Mouse (Mus musculus) erythroblast, embryonic 14.5 days (primary cell): Measurements from ENCODE around the gene Tmx2. TPM values are rescaled to one million over a fixed set of nuclear protein-coding genes. Genes with fewer than 3 reads are reported as not detected.

Source experiments
- H3K27me3 ChIP-seq: 2 replicates; pipeline ENCODE4 v1.6.1; 2012; ENCODE audit warnings: inconsistent platforms; ENCODE audit not compliant: control insufficient read depth
- H3K36me3 ChIP-seq: 2 replicates; pipeline ENCODE4 v1.6.1; 2012; ENCODE audit warnings: mild to moderate bottlenecking, inconsistent platforms; ENCODE audit not compliant: control insufficient read depth
- H3K4me1 ChIP-seq: 2 replicates; pipeline ENCODE4 v1.6.1; 2012; ENCODE audit warnings: inconsistent platforms; ENCODE audit not compliant: control insufficient read depth
- H3K4me3 ChIP-seq: replicated peaks from 2 replicates; pipeline ENCODE3; 2012; ENCODE audit warnings: moderate library complexity, mild to moderate bottlenecking, inconsistent platforms
- H3K9me3 ChIP-seq: 2 replicates; pipeline ENCODE4 v1.6.1; 2012; ENCODE audit warnings: low read length, inconsistent platforms, mixed read lengths; ENCODE audit not compliant: control insufficient read depth
- GATA1 ChIP-seq: IDR thresholded peaks from 2 replicates; pipeline ENCODE4 v1.6.1; 2012; ENCODE audit warnings: low read length, inconsistent platforms, mixed read lengths
- TAL1 ChIP-seq: IDR thresholded peaks from 3 replicates; pipeline ENCODE4 v1.6.1; 2012; ENCODE audit warnings: low read length, inconsistent platforms, mixed read lengths
- polyA plus RNA-seq: library from polyadenylated mRNA; stranded (reverse); fragments of >175 nt; gene quantifications from 2 replicates; pipeline ENCODE4 v1.2.3, GENCODE M21; 2012

The Tmx2 gene
- polyA plus RNA-seq, 1 experiment = 0.83 TPM

DNA sequence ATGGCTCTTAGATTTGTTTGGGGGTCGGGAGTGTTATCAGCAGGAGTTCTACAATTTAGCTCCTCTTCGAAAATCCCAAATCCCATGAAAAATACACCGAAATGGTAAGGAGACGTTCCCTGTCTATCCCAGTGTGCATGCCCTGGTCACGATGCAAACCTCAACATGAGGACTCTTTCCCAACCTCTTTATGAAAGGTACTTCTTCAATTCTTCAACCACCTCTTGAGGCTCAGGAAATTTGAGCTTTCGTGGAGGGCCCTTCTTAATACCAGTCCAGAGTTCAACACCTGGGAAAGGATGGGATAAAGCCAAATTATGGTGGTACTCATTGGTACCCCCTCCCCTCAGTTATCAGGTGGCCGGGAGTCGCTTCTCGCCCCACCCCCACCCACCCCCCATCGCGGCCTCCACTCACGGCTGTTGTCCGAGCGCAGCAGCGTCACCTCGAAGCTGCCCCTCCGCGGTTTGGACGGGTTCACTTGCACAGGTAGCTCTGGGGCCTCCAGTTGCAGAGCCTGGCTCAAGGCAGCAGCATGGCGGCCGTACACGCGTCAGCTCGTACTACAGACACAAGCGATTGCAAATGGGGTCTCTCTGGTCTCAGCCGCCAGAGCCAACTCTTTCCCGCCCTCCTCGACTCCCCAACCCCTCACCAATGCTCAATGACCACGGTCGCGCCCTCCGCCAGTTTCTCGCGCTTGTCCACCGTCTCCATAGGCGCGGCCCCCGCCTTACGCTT lies 8.9 kb downstream of the Tmx2 start:
- no peaks in the 10 kb centered on the region for H3K9me3 ChIP-seq
- no peak for TF ChIP-seq GATA1
- TF ChIP-seq TAL1 = no peak
- H3K4me3 ChIP-seq = peak overlapping the region; percentile 88
- peaks cover 27% of the 10 kb centered on the region for H3K4me1 ChIP-seq
- no peaks in the 10 kb centered on the region for H3K27me3 ChIP-seq
- peaks cover 43% of the 10 kb centered on the region for H3K36me3 ChIP-seq

DNA sequence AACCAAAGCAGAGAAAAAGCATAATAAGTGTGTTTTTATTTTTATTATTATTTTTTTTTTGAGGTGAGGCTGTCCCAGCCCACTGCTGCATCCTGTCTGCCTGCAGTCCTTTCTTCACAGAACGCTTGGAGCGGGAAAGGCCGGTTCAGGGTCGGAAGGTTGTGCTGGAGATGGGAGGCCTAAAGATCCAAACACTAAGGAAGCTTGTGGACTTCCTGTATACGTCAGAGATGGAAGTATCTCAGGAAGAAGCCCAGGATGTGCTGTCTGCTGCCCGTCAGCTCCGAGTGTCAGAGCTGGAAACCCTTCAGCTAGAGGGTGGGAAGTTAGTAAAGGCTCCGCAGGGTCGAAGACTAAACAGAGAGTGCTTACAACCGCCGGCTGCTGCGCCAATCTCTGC lies 12.9 kb downstream of the Tmx2 start:
- Histone ChIP-seq H3K9me3 (no peaks in the 10 kb centered on the region), H3K4me1 (peaks cover 21% of the 10 kb centered on the region), H3K4me3 (no peak overlapping the region), H3K36me3 (peaks cover 11% of the 10 kb centered on the region), H3K27me3 (no peaks in the 10 kb centered on the region)
- no peak for TF ChIP-seq GATA1
- no peak for TF ChIP-seq TAL1

DNA sequence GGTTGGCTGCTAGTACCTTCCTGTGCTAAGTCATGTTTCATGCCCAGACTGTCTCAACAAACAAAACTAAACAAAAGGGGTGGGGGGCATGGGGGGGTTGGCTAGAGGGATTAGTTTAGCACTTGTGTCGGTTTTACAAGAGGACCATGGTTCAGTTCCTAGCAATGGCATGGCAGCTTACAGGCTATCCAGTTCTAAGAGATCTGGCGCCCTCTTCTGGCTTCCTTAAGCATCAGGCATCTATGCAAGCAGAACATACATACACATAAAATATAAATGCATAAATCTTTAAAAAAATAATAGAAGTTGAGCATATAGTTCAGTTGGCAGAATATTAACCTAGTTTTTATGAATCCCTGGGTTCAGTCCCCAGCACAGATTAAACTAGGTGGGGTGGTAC lies 16.1 kb downstream of the Tmx2 start:
- Histone ChIP-seq H3K4me1 (peaks cover 2% of the 10 kb centered on the region; the same call in 1 of the 2 replicates), H3K27me3 (no peaks in the 10 kb centered on the region), H3K9me3 (no peaks in the 10 kb centered on the region; the same call in 1 of the 2 replicates), H3K36me3 (no peaks in the 10 kb centered on the region), H3K4me3 (no peak overlapping the region)
- no peak for TF ChIP-seq TAL1
- no peak for TF ChIP-seq GATA1

DNA sequence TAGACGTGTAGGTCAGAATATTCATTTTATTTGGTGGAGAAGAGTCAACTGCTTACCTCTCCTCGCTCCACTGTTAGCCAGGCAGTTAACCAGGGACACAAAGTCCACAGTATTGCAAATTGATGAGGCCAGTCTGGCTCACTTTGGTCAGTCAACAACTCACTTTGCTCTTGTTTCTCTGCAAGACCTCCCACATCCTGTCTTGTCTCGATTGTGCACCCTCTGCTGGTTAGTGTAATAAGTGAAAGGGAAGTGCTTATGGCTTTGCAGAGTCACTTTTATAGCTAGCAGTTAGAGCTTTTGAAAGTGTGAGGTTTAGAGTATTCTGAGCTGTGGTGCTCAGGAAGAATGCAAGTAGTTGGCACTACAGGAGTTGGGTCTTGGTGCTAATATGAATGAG lies 18.7 kb downstream of the Tmx2 start:
- TF ChIP-seq GATA1 = no peak
- TF ChIP-seq TAL1 = no peak
- H3K36me3 ChIP-seq = no peaks in the 10 kb centered on the region
- H3K4me1 ChIP-seq = no peaks in the 10 kb centered on the region
- H3K4me3 ChIP-seq = no peak overlapping the region
- no peaks in the 10 kb centered on the region; the same call in 1 of the 2 replicates for H3K9me3 ChIP-seq
- no peaks in the 10 kb centered on the region for H3K27me3 ChIP-seq

DNA sequence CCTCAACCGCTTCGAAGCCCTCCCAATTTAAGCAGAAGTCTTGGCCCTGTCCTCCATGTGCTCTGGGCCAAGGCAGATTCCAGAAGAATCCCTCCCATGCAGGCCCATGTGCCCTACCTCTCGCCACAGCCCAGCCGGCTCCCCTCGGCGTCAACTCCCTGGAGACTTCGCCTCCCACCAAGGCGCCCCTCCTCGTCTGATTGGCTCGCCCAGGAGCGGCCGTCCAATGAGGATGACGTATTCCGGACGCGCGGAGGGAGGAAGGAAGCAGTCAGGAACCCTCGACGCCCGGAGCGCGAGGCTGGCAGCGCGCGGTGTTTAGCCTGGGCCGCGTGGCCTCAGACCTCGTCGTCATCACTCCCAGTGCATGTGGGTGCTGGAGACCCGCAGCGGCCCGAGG lies 20.1 kb downstream of the Tmx2 start, which contains the start of gene Btbd18:
Gene Btbd18 (plus strand): TSS at position 274 of the 400 bp plus-strand sequence.
- TF ChIP-seq TAL1 (no peak), GATA1 (no peak)
- Histone ChIP-seq H3K4me3 (no peak within 1 kb of the TSS), H3K27me3 (no peaks in the 10 kb centered on the region; the same call in 1 of the 2 replicates), H3K4me1 (no peaks in the 10 kb centered on the region), H3K36me3 (no peaks in the 10 kb centered on the region), H3K9me3 (no peaks in the 10 kb centered on the region; the same call in 1 of the 2 replicates)

DNA sequence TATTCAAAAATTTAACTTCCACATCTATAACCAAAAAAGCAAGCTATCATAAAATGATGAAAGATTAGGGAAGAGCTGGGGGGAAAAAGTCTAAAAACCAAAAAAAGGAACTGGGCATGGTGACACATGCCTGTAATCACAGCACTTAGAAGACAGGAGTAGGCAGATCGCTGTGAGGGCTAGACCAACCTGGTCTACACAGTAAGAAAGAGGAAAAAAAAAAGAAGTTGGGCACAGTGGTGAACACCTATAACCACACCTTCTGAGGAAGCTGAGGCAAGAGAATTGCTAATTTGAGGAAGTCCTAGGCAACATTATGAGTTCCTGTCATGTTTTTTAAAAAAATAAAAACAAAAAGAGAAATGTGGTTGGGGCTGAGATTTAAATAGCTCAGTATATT lies 23.1 kb downstream of the Tmx2 start:
- Histone ChIP-seq H3K36me3 (no peaks in the 10 kb centered on the region), H3K4me3 (no peak overlapping the region), H3K9me3 (no peaks in the 10 kb centered on the region; the same call in 1 of the 2 replicates), H3K27me3 (no peaks in the 10 kb centered on the region; the same call in 1 of the 2 replicates), H3K4me1 (peaks cover 9% of the 10 kb centered on the region)
- no peak for TF ChIP-seq GATA1
- no peak for TF ChIP-seq TAL1

DNA sequence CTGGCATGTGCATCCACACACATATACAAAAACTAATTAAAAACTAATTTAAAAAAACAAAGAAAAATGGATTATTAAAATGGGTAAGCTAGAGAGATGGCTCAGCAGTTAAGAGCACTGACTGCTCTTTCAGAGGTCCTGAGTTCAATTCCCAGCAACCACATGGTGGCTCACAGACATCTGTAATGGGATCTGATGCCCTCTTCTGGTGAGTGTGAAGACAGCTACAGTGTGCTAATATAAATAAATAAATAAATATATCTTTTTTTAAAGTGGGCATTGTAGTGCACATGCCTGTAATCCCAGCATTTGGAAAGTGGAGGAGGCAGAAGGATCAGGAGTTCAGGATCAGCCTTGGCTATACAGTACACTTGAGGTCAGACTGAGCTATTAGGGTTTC lies 25.6 kb downstream of the Tmx2 start:
- no peak for TF ChIP-seq TAL1
- no peak for TF ChIP-seq GATA1
- H3K9me3 ChIP-seq = no peaks in the 10 kb centered on the region

DNA sequence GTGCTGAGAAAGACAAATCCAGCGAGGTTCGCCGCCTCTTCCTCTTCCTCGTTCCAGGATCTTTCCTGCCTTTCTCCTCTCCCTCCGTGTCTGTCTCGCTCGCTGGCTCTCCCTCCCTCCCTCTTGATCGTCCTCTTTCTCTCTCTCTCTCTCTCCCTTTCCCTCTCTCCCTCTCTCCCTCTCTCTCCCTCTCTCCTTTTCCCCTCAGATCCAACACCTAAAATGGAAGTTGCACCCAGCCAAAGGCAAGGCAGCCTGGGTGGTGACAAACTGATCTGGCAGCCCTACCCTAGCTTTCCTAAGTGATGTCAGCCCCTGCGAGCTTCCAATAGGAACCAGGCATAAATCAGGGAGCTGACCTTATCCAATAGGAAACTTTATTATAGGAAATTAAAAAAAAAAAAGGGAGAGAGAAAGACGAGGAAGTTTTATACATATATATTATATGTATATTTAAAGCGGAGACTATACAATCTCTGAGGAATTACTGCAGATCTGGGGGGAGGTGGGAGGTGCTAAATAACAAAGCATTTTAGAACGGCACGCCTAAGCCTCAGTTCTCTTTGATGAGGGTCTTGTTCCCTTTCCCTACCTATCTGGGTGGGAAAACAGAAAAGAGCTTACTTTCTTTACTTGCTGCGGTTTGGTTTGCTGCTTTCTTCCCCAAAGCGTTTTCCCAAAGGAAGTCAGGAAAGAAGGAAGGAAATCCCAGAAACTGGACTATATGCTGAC lies 28.3 kb downstream of the Tmx2 start, which contains the start of gene Ctnnd1:
Gene Ctnnd1 (minus strand): TSS at position 302 of the 732 bp plus-strand sequence.
- TF ChIP-seq TAL1 = no peak
- no peak for TF ChIP-seq GATA1
- Histone ChIP-seq H3K9me3 (no peaks in the 10 kb centered on the region), H3K4me3 (peak within 1 kb of the TSS; percentile 71), H3K36me3 (no peaks in the 10 kb centered on the region), H3K4me1 (peaks cover 39% of the 10 kb centered on the region), H3K27me3 (no peaks in the 10 kb centered on the region; the same call in 1 of the 2 replicates)

More for the DNA sequence above, 25.6 kb downstream of the Tmx2 start:
- Histone ChIP-seq H3K4me3 (no peak overlapping the region), H3K27me3 (no peaks in the 10 kb centered on the region; the same call in 1 of the 2 replicates), H3K36me3 (no peaks in the 10 kb centered on the region), H3K4me1 (peaks cover 28% of the 10 kb centered on the region)

DNA sequence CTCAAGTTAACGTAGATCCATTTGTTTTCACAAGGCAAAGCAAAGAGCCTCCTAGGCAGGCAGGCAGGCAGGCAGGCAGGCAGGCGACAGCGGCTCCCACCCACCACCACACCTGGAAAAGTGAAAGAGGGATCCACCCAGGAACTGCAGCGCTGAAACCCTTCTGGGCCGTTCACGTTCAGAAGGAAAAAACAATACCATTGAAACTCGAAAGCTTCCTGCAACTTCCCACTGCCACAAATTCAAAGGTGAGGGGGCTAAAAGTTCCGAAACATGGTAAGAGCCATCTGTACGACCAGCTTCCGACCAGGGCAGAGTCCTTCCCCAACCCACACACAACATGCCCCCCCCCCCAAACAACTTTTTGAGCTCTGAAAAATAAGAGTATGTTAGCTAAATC lies 29.3 kb downstream of the Tmx2 start:
- Histone ChIP-seq H3K4me1 (peaks cover 39% of the 10 kb centered on the region), H3K4me3 (peak overlapping the region; percentile 71), H3K36me3 (no peaks in the 10 kb centered on the region), H3K27me3 (no peaks in the 10 kb centered on the region; the same call in 1 of the 2 replicates), H3K9me3 (no peaks in the 10 kb centered on the region)
- TF ChIP-seq GATA1 (no peak), TAL1 (no peak)
